Mouse (Mus musculus): ENCODE results near the gene Cdk13.

Cdk13 gene

GRCm38 (mm10) chr13:17772574-17772973 lies 32.3 kb downstream of the Cdk13 start:
- no peak for DNase-seq (ENCODE audit: inconsistent age in 2 of 2, low spot score in 1 of 2)

DNA sequence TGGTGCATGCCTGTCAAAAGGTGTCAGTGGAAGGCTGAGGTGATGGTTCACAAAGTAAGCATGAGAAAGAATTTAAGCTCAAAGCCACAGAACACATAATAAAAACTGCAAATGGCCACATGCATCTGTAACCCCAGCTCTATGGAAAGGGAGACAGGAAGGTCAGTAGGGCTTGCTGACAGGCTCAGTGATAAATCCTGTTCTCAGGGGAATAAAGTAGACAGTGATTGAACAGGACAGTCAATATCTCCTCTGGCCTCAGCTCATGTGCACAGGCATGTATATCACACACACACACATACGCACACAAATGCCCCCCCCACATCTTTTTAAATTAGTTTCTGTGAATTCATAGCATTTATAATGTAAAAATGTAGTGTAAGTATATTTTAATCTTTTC lies 42.5 kb downstream of the Cdk13 start:
- no peak for DNase-seq (ENCODE audit: inconsistent age in 2 of 2, low spot score in 1 of 2)

GRCm38 (mm10) chr13:17754997-17755396 lies 49.9 kb downstream of the Cdk13 start:
- DNase-seq (ENCODE audit: inconsistent age in 2 of 2, low spot score in 1 of 2): no peak

GRCm38 (mm10) chr13:17728798-17729197 lies 76.1 kb downstream of the Cdk13 start:
- DNase-seq (ENCODE audit: inconsistent age in 2 of 2, low spot score in 1 of 2): no peak

DNA sequence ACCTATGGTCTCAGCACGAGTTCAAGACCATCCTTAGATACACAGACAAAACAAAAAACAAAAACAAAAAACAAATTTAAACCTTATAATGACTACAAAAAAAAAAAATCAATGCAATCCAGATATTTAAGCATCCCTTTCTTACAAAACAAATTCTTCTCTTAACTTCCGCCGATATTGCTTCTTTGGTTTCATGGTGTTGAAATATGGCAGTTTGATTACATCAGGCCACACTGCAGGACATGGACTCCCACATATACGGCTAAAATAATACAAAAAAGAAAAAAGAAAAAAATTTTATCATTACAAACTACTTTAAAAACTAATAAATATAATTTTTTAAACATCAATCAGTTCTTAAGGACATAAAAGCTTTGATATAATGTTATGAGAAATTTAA lies 77.0 kb downstream of the Cdk13 start:
- no peak for DNase-seq (ENCODE audit: inconsistent age in 2 of 2, low spot score in 1 of 2)

- no peak for DNase-seq (ENCODE audit: inconsistent age in 2 of 2, low spot score in 1 of 2)
Observed at GRCm38 (mm10) chr13:17717357-17717756, 87.5 kb downstream of the Cdk13 start.

DNA sequence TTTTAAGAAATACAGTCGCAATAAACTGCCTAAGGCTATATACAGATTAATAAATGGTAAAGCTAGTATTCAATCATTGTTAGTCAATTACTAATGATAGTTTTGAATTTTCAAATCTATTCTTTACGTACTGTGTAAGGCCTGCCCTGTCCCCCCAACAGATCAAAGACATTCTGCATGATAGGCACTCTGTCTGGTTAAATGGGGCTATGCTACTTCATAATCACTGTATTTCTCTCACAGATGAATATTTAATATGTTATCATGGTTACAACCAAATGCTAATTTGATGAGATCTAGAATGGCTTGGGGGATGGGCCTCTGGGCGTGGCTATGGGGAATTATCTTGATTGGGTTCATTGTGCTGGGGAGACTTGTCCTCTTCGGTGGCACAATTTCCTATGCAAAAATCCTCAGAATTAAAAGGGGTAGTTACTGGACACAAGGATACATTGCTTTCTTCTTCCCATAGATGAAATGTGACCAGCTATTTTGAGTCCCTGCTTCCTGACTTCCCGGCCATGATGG lies 96.0 kb downstream of the Cdk13 start:
- DNase-seq (ENCODE audit: inconsistent age in 2 of 2, low spot score in 1 of 2): no peak

DNA sequence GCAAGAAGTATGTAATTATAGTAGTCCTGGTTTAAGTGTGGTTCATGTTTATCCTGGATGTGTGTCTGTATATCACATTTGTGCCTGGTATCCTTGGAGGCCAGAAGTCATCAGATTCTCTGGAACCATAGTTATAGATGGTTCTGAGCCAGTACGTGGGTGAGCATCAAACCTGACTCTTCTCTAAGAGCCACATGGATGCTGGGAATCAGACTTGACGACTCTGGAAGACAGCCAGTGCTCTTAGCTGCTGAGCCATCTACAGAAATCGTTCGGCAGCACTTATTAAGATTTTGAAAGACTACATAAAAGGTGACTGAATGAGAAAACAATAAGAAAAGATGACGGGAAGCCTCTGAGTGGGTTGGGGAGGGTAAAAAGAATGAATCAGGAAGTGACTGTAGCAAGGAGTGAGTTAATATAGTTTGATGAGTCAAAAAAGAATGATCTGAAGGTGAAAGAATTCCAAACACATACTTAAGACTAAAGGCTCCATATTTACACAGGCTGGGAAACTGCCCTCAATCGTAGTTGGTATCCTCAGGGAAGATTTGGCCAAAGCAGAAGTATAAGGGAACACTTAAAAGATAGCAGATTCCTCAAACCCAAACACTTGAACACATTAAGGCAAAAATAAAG lies 99.6 kb downstream of the Cdk13 start:
- DNase-seq (ENCODE audit: inconsistent age in 2 of 2, low spot score in 1 of 2): no peak

DNA sequence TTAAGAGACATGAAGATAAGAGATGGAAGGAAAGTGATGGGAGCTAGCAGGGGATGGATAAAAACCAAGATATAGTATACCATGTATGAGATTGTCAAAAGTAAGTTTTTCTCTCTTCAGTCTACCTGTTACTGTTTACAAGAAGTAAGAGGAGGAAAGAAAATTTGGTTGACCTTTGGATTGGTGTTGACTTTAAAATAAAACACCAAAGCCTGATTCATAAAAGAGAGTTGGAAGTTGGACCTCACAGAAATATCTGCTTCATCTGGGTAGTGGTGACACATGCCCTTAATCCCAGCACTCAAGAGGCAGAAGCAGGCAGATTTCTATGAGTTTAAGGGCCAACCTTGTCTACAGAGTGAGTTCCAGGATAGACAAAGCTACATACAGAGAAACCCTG lies 102.6 kb downstream of the Cdk13 start:
- DNase-seq (ENCODE audit: inconsistent age in 2 of 2, low spot score in 1 of 2): no peak

DNA sequence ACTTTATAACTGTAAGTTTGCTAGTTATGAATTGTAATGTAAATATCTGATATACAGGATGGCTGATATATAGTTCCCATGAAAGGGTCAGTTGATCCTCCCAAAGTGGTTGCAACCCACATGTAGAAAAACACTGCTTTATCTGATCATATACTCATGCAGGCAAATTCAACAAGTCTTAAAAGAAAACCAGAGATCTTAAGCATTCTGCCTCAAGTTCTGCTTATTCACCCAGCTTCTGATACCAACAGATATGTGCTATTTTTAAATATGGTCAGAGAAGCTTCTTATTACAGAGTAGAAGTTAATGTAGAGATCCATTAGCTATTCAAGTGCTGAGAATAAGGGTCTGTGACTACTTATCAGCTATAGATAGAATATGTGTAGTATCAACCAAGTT lies 103.6 kb downstream of the Cdk13 start:
- DNase-seq (ENCODE audit: inconsistent age in 2 of 2, low spot score in 1 of 2): no peak

GRCm38 (mm10) chr13:17700090-17700715 lies 104.7 kb downstream of the Cdk13 start:
- no peak for DNase-seq (ENCODE audit: inconsistent age in 2 of 2, low spot score in 1 of 2)

DNA sequence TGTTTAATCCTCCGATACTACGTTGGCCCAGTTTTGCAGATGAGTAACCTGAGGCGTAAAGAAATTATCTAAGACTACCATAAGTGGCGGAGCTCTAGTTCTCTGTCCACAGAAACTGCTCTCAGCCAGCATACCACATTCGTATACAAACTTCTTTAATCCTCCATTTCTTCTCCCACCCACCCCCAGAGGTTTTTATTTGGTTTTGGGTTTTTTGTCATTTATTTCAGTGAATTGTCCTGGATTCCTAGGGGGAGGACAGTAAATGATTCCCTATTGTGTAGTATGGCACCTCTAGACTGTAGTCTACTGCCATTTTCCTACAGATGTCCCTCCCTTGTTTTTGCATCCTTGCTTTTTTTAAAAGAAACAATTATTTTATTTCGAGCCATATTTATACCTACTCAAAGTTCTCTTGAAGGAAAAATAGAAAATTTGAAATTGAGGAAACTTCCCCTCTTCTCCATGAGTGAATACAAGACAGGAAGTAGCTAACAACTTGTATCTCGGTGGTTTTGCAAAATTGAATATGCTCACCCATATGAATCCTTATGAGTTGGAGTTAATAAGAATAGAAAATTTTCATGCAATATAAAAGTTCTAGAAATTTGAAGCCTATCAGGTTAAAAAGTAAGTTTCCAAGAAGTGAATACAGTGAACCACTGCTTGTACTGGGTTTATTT lies 108.9 kb downstream of the Cdk13 start:
- no peak for DNase-seq (ENCODE audit: inconsistent age in 2 of 2, low spot score in 1 of 2)

- peak; percentile 100 for DNase-seq (ENCODE audit: inconsistent age in 2 of 2, low spot score in 1 of 2)
Observed at GRCm38 (mm10) chr13:17694911-17695699, 109.8 kb downstream of the Cdk13 start, which contains the start of the genes Mplkip and Sugct. Mplkip (plus strand) TSS chr13:17695192. Sugct (minus strand) TSS chr13:17695553.

- peak in 1 of 2 experiments; percentile 93 for DNase-seq (ENCODE audit: inconsistent age in 2 of 2, low spot score in 1 of 2)
Observed at GRCm38 (mm10) chr13:17694414-17694813, 110.5 kb downstream of the Cdk13 start.

DNA sequence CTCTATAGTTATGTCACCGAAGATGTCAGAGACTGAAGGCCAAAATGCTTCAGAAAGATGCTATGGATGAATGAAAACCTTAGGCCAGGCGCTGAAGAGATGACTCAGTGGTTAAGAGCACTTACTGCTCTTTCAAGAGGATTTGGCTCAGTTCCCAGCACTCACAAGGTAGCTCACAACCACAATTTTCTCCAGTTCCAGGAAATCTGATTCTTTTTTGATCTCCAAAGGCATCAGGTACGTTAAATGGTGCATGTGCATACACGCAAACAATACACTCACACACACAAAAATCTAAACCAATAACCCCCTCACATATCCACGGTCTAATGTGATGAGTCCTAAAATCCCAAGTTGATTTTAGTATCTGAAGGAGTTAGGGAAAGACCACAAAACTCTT lies 111.1 kb downstream of the Cdk13 start:
- peak; percentile 19 to 68 for DNase-seq (ENCODE audit: inconsistent age in 2 of 2, low spot score in 1 of 2)

GRCm38 (mm10) chr13:17691436-17691835 lies 113.5 kb downstream of the Cdk13 start:
- no peak for DNase-seq (ENCODE audit: inconsistent age in 2 of 2, low spot score in 1 of 2)

- DNase-seq (ENCODE audit: inconsistent age in 2 of 2, low spot score in 1 of 2): peak in 1 of 2 experiments; percentile 61
Observed at GRCm38 (mm10) chr13:17690686-17691085, 114.2 kb downstream of the Cdk13 start.

DNA sequence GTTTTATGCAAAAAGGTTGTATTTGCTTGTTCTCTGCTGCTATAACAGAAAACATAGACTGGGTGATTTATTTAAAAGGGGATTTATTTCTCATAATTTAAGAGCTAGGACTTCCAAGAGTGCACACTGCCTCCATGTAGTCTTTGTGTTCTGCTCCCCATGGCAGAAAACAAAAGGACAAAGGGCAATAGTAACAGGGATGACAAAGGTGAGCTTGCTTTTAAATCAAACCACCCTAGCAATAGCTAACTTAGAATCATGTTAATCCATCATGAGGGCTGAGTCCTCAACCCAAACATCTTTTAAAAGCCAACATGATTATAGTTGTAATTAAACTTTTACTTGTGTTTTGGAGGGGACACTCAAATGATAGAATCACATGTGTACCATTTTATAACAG lies 115.4 kb downstream of the Cdk13 start:
- DNase-seq (ENCODE audit: inconsistent age in 2 of 2, low spot score in 1 of 2): no peak

- DNase-seq (ENCODE audit: inconsistent age in 2 of 2, low spot score in 1 of 2): no peak
Observed at GRCm38 (mm10) chr13:17671122-17671521, 133.8 kb downstream of the Cdk13 start.

GRCm38 (mm10) chr13:17667380-17667779 lies 137.5 kb downstream of the Cdk13 start:
- no peak for DNase-seq (ENCODE audit: inconsistent age in 2 of 2, low spot score in 1 of 2)
